Mouse (Mus musculus) heart, postnatal 36 days (tissue): ENCODE measurements around the gene Map7d2. TPM values are rescaled to one million over a fixed set of nuclear protein-coding genes. Genes with fewer than 3 reads are reported as not detected.
"Not testable (repeated sequence)": the region's sequence is repeated elsewhere in the genome, so short reads cannot be mapped to it uniquely, and the experiment has no call there.

Experiments
- DNase-seq, 2 experiments: peaks; one replicate each; pipeline ENCODE4 v3.0.0; 2021 to 2022
- intact Hi-C: fragments of 180-260 bp; cut with DNase I; formaldehyde crosslinking; loops from one replicate; pipeline ENCODE4 v1.15.1; 2025
- total RNA-seq, 2 experiments: library from RNA; stranded (reverse); gene quantifications; 2 replicates each; pipeline ENCODE4 v1.2.3; 2021

Map7d2 gene
- total RNA-seq: under 1 TPM; 0.44 to 0.81 TPM

GRCm38 (mm10) chrX:159414130-159414828 lies at the start of gene Map7d2:
Gene Map7d2 (plus strand): TSS chrX:159414572.
- no peak for DNase-seq
- intact Hi-C loops: no loop called here

GRCm38 (mm10) chrX:159371831-159372752 lies 42.3 kb upstream of the Map7d2 start, which contains the start of gene Eif1ax:
Gene Eif1ax (plus strand): TSS chrX:159372178.
- DNase-seq: peak; percentile 70 to 76
- intact Hi-C loops: loop anchor here (5.0 kb wide), 1 partner anchor 1395 kb away; the partner anchor contains the start of gene Rs1

DNA sequence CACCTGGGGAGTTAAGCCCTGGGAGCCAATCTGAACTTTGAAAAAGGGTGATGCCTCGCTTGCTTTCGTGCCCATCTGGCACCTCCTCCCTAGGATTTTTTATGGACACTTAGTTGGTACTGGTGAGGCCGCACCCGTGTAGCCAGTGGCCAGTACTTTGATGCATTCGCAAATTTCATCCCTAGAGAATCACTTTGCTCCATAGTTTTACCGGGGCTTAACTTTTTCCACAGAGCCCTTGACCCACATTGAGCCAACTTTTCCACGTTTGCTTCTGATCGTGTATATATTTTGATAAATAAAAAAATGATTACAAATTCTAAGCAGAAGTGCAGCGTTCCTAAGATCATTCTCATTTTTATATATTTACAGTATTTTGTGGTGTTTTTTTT lies 41.6 kb upstream of the Map7d2 start:
- intact Hi-C loops: loop anchor here (5.0 kb wide), 1 partner anchor 1395 kb away; the partner anchor contains the start of gene Rs1
- no peak for DNase-seq

DNA sequence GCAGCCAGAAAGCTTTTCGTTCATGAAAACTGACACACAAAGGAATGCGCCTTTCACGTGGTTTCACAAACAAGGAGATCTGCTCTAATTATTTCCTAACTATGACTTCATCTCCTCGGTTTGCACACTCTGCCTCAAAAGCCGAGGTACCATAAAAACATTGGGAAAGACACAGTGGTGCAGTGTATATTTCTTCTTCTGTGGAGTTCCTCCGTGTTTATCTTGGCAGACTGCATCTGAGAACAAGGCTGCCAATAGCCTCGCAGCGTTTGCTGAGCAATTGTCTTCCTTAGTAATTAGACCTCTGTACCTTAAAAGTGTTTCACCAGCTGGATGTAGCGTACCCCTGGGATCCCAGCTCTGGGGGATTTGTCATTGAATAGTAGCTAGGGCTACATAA lies 27.3 kb upstream of the Map7d2 start:
- intact Hi-C loops: no loop called here
- DNase-seq: no peak

DNA sequence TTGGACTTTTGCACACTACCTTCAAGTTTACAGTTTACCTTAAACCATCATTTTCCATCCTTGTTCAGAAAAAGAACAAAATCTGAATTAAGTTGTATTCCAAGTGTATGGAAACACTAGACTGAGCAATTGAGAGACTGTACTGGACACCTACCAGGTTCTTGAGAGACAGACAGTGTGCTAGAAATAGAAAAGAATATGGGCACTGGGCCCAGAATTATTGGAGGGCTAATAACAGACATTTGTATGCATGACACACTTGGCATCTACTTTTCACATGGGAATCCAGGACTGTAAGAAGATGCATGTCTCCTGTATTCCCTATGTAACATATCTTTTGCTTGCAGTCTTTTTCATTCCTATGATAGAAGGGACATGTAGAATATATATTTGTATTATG lies 25.4 kb upstream of the Map7d2 start:
- DNase-seq: no peak
- intact Hi-C loops: no loop called here

- intact Hi-C loops: no loop called here
- no peak for DNase-seq
Measured at GRCm38 (mm10) chrX:159390347-159390962, 23.9 kb upstream of the Map7d2 start.

DNA sequence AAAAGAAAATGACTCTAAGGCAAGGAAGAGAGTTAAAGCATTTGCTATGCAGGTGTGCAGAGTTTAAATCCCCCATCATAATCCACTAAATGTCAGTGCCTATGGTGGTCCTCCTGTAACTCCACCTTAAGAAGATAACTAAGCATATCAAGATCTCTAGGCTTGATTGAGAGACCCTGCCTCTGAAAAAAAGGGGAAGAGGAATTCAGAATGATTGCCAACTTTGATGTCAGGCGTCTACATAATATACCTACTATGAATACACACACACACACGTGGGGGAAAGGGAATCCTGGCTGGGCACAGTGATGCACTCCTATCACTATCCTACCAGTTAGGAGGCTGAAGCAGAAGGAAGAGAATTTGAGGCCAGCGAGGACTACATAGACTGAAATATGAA lies 23.1 kb upstream of the Map7d2 start:
- intact Hi-C loops: no loop called here
- DNase-seq: no peak

DNA sequence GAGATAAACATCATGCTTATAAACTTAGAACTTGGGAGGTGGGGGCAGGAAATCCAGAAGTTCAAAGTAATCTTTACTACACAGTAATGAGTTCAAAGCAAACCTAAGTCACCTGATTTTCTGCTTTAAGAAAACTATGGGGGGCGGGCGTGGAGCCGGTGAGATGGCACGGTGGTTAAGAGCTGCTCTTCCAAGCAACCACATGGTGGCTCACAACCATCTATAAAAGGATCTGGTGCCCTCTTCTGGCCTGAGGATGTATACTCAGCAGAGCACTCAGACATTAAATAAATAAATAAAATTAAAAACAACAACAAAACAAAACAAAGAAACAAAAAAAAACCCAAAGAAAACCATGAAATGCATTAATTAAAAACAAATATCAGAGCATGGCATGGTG lies 5.1 kb upstream of the Map7d2 start:
- intact Hi-C loops: no loop called here
- DNase-seq: no peak

GRCm38 (mm10) chrX:159414829-159415673 lies 679 bp downstream of the Map7d2 start:
- intact Hi-C loops: no loop called here
- no peak for DNase-seq

- intact Hi-C loops, DNase-seq: not testable (repeated sequence)
Measured at GRCm38 (mm10) chrX:159430507-159430906, 16.1 kb downstream of the Map7d2 start.

DNA sequence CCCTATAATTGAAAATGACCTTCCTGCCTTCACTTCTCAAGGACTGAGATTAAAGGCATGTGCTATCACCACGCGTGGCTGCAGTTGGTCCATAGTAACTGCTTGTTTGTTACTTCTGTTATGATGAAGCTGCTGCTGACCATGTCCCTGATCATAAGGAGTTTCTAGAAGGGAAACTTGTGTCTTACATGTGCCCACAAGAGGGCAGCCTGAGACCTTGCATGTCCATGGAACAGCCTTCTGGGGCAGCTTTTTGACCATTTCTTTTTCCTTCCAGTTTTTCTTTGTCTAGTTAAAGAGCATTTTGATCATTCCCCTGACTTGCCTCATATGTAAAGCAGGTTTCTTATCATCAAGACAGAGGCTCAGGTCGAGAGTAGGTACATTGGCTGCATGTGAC lies 27.8 kb downstream of the Map7d2 start:
- intact Hi-C loops: loop anchor here (2.0 to 10.0 kb wide), 3 partner anchors 165 to 730 kb away; no protein-coding TSS in a partner anchor
- peak; percentile 2 to 19 for DNase-seq

GRCm38 (mm10) chrX:159447133-159447532 lies 32.8 kb downstream of the Map7d2 start:
- intact Hi-C loops: loop anchor here (10.0 kb wide), 1 partner anchor 518 kb away; no protein-coding TSS in a partner anchor
- no peak for DNase-seq

DNA sequence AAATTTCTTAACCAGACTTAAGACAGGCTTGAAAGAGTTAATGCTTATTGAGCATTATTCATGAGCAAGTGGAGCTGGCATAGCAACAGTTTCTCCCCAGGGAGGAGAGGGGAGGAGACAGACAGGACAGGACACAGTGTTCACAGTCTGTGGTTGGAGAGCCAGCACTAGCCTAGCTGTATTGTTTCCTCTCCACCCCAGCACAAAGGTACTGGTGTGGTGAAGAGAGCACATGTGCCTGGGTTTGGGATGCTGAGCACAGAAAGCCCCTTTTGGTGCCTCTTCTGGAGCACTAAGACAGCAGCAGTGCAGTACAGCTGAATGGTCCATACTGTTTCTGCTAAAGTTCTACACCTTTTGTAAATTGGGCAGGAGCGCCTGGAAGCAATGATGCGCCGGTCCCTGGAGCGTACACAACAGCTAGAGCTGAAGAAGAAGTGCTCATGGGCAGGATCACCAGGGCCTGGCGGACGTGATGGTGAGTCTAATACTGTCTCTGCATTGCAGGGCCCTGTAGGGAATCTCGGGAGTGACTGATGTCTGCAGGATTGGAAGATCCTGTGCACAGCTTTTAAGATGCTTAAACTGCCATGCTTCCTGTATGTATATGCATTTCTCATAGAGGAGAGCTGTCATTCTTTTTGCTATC lies 44.8 kb downstream of the Map7d2 start:
- intact Hi-C loops: no loop called here
- DNase-seq: no peak

- no peak for DNase-seq
- intact Hi-C loops: no loop called here
Measured at GRCm38 (mm10) chrX:159474799-159475198, 60.4 kb downstream of the Map7d2 start.

DNA sequence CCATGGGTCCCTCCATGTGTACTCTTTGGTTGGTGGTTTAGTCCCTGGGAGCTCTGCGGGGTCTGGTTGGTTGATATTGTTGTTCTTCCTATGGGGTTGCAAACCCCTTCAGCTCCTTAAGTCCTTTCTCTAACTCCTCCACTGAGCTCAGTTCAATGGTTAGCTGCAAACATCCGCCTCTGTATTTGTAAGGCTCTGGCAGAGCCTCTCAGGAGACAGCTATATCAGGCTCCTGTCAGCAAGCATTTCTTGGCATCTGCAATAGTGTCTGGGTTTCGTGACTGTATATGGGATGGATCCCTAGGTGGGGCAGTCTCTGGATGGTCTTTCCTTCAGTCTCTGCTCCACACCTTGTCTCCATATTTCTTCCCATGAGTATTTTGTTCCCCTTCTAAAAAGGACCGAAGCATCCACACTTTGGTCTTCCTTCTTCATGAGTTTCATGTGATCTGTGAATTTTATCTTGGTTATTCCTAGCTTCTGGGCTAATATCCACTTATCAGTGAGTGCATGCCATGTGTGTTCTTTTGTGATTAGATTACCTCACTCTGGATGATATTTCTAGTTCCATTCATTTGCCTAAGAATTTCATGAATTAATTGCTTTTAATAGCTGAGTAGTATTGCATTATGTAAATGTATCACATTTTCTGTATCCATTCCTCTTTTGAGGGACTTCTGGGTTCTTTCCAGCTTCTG lies 64.0 kb downstream of the Map7d2 start:
- intact Hi-C loops: not testable (repeated sequence)

GRCm38 (mm10) chrX:159484247-159484646 lies 69.9 kb downstream of the Map7d2 start:
- intact Hi-C loops: no loop called here
- DNase-seq: no peak

More for the DNA sequence above, 64.0 kb downstream of the Map7d2 start:
- not testable (repeated sequence) for DNase-seq

- no peak for DNase-seq
- intact Hi-C loops: no loop called here
Measured at GRCm38 (mm10) chrX:159503181-159503580, 88.8 kb downstream of the Map7d2 start.

GRCm38 (mm10) chrX:159508331-159509036 lies 94.1 kb downstream of the Map7d2 start:
- intact Hi-C loops: no loop called here
- no peak for DNase-seq
